Mouse (Mus musculus) T-helper 17 cell (primary cell): Measurements from ENCODE around the gene Mettl7b.
"Not testable (repeated sequence)": the region's sequence is repeated elsewhere in the genome, so short reads cannot be mapped to it uniquely, and the experiment has no call there.

Experiments used
- in situ Hi-C, 2 experiments: fragments of 300-600 bp; cut with MboI, MseI; formaldehyde crosslinking; loops; 1 replicate in 1 of 2; 2 replicates in 1 of 2; pipeline ENCODE4 v1.15.1; 2025; ENCODE audit warnings: high pct_unique_total_duplicates in 2 of 2

The Mettl7b gene

GRCm38 (mm10) chr10:128960590-128961584 lies at the start of gene Mettl7b:
Mettl7b (minus strand) TSS chr10:128960988.
- in situ Hi-C loops, result no loop called here

- in situ Hi-C loops, result no loop called here
These were observed 49.6 kb upstream of the Mettl7b start, which contains the start of gene Olfr763 for GRCm38 (mm10) chr10:129010288-129010841. Olfr763 (plus strand) TSS chr10:129010791.

GRCm38 (mm10) chr10:129004032-129004920 lies 43.5 kb upstream of the Mettl7b start:
- in situ Hi-C loops, result no loop called here

GRCm38 (mm10) chr10:128996523-128997040 lies 35.8 kb upstream of the Mettl7b start:
- in situ Hi-C loops, result no loop called here

GRCm38 (mm10) chr10:128995796-128996195 lies 35.0 kb upstream of the Mettl7b start:
- in situ Hi-C loops, result no loop called here

- in situ Hi-C loops, result no loop called here
These were observed 30.2 kb upstream of the Mettl7b start for GRCm38 (mm10) chr10:128990994-128991393.

- in situ Hi-C loops, result not testable (repeated sequence)
These were observed 29.5 kb upstream of the Mettl7b start for GRCm38 (mm10) chr10:128990129-128990850.

- in situ Hi-C loops, result not testable (repeated sequence)
These were observed 28.3 kb upstream of the Mettl7b start, which contains the start of gene Olfr9 for GRCm38 (mm10) chr10:128989131-128989530. Olfr9 (plus strand) TSS chr10:128989431.

- in situ Hi-C loops, result no loop called here
These were observed 20.0 kb upstream of the Mettl7b start for GRCm38 (mm10) chr10:128980644-128981365.

- in situ Hi-C loops, result no loop called here
These were observed 16.8 kb upstream of the Mettl7b start for GRCm38 (mm10) chr10:128977522-128978114.

GRCm38 (mm10) chr10:128976395-128976794 lies 15.6 kb upstream of the Mettl7b start:
- in situ Hi-C loops, result no loop called here

GRCm38 (mm10) chr10:128972841-128973240 lies 12.1 kb upstream of the Mettl7b start:
- in situ Hi-C loops, result no loop called here

GRCm38 (mm10) chr10:128970740-128971250 lies 10.0 kb upstream of the Mettl7b start:
- in situ Hi-C loops, result no loop called here

GRCm38 (mm10) chr10:128968341-128968749 lies 7.6 kb upstream of the Mettl7b start:
- in situ Hi-C loops, result no loop called here

- in situ Hi-C loops, result no loop called here
These were observed 5.1 kb upstream of the Mettl7b start for GRCm38 (mm10) chr10:128965871-128966270.

GRCm38 (mm10) chr10:128964961-128965360 lies 4.2 kb upstream of the Mettl7b start:
- in situ Hi-C loops, result no loop called here

- in situ Hi-C loops, result no loop called here
These were observed 646 bp downstream of the Mettl7b start for GRCm38 (mm10) chr10:128960142-128960541.

- in situ Hi-C loops, result no loop called here
These were observed 2.4 kb downstream of the Mettl7b start for GRCm38 (mm10) chr10:128958340-128958739.

GRCm38 (mm10) chr10:128950208-128950887 lies 10.4 kb downstream of the Mettl7b start:
- in situ Hi-C loops, result no loop called here
